In the genomic region with DNA sequence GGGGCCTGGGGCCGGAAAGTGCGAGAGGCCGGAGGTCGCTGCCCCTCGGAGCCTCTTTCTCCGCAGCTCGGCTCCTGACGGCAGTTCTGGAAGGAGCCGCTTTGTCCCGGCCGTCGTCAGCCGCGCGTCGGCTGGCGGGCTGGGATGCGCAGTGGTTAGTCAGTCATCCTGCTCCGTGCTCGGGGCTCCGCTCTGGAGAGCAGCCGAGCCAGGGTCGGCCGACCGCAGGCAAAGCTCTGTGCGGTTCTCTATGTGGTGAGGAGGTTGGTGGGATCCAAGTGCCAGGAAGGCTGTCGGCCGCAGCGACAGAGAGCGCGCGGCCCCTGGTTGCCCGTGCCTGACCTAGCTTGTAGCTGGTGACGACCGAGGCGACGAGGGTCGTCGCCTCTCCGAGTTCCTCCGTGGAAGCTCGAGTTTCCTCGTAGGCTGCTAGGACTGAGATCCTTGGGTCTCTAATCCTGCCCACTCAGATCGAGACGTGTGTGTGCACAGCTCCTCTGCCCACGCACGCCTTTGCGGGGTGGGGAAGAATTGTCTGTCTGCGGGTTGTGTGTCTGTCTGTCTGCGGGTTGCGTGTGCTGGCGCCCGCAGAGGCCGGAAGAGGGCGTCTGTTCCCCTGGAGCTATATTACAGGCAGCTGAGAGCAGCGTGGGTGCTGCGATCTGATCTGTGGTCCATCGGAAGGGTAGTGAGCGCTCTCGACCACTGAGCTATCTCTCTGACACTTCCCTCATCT, we compare ENCODE assay signal across 8 mouse cellular contexts. TPM values are rescaled to one million over a fixed set of nuclear protein-coding genes. Genes with fewer than 3 reads are reported as not detected.
DNase-seq lines count a peak whose midpoint lies in the region; ATAC-seq and TF ChIP-seq lines count a peak whose summit lies in the region.

No protein-coding gene starts in this region.

- peak overlapping the region; percentile 90 for H3K27ac ChIP-seq in left cerebral cortex, adult 2 months
- H3K27ac ChIP-seq in forebrain, embryonic 14.5 days (ENCODE audit: low read depth, low read length), result peak overlapping the region; percentile 80
- H3K27ac ChIP-seq in intestine, embryonic 16.5 days (ENCODE audit: low read length), result peak overlapping the region; percentile 86
- peak overlapping the region; percentile 92 for H3K27ac ChIP-seq in liver, postnatal 0 days (ENCODE audit: low read depth)
- H3K27ac ChIP-seq in thymus, adult 2 months (ENCODE audit: control insufficient read depth, insufficient read depth, low read length), result peak overlapping the region; percentile 15

- intact Hi-C loops in left cerebral cortex, adult 2 months (cut with DNase I), result loop anchor here (1.0 to 5.0 kb wide), 4 partner anchors 56 to 192 kb away; a partner anchor contains a TSS

- H3K9ac ChIP-seq in forebrain, embryonic 14.5 days (ENCODE audit: low read length), result peak overlapping the region; percentile 91
- peak overlapping the region; percentile 91 for H3K9ac ChIP-seq in intestine, embryonic 16.5 days (ENCODE audit: low read depth, low read length)
- H3K9ac ChIP-seq in liver, postnatal 0 days (replicated peaks), result peak overlapping the region; percentile 98

- WGBS in forebrain, embryonic 14.5 days, result 2% methylated on average over 58 of the region's 60 CpGs
- WGBS in intestine, embryonic 16.5 days, result 2% methylated on average over 60 of the region's 60 CpGs
- WGBS in liver, postnatal 0 days (ENCODE audit: insufficient replicate concordance), result 1% methylated on average over 60 of the region's 60 CpGs
- WGBS in thymus, adult 2 months, result 2% methylated on average over 60 of the region's 60 CpGs

- peak overlapping the region; percentile 70 for H3K4me2 ChIP-seq in forebrain, embryonic 14.5 days (ENCODE audit: low read length)
- H3K4me2 ChIP-seq in intestine, embryonic 16.5 days (ENCODE audit: low read depth, low read length), result peak overlapping the region; percentile 78
- peak overlapping the region; percentile 99 for H3K4me2 ChIP-seq in liver, postnatal 0 days (ENCODE audit: low read depth, low read length)

- H3K36me3 ChIP-seq in forebrain, embryonic 14.5 days (ENCODE audit: control insufficient read depth, insufficient read depth, low read length), result no peaks in the 10 kb centered on the region
- no peaks in the 10 kb centered on the region for H3K36me3 ChIP-seq in intestine, embryonic 16.5 days (ENCODE audit: control insufficient read depth, insufficient read depth, low read length)
- no peaks in the 10 kb centered on the region for H3K36me3 ChIP-seq in liver, postnatal 0 days (replicated peaks; ENCODE audit: insufficient read depth, low read length)
- no peaks in the 10 kb centered on the region for H3K36me3 ChIP-seq in thymus, adult 2 months (ENCODE audit: control insufficient read depth, insufficient read depth, low read length)

- no peak for TF ChIP-seq EP300 in liver, postnatal 0 days (IDR thresholded peaks at IDR 0.05; ENCODE audit: low read depth)

- ATAC-seq in forebrain, embryonic 14.5 days, result peak; percentile 74
- ATAC-seq in intestine, embryonic 16.5 days, result peak; percentile 80
- peak; percentile 80 for ATAC-seq in liver, postnatal 0 days

- no peak for TF ChIP-seq POLR2A in thymus, adult 2 months (IDR thresholded peaks at IDR 0.05; ENCODE audit: control insufficient read depth, extremely low read depth, insufficient read depth, low read length, poor library complexity)

- H3K9me3 ChIP-seq in forebrain, embryonic 14.5 days (replicated peaks; ENCODE audit: control insufficient read depth, low read length), result no peaks in the 10 kb centered on the region
- no peaks in the 10 kb centered on the region for H3K9me3 ChIP-seq in intestine, embryonic 16.5 days (ENCODE audit: control insufficient read depth, low read length)
- no peaks in the 10 kb centered on the region for H3K9me3 ChIP-seq in liver, postnatal 0 days (ENCODE audit: low read length)

- H3K27me3 ChIP-seq in forebrain, embryonic 14.5 days (replicated peaks; ENCODE audit: control insufficient read depth, insufficient read depth, low read length), result no peaks in the 10 kb centered on the region
- no peaks in the 10 kb centered on the region for H3K27me3 ChIP-seq in intestine, embryonic 16.5 days (replicated peaks; ENCODE audit: control insufficient read depth, insufficient read depth, low read length)
- no peaks in the 10 kb centered on the region for H3K27me3 ChIP-seq in liver, postnatal 0 days (ENCODE audit: insufficient read depth, low read length)
- no peaks in the 10 kb centered on the region for H3K27me3 ChIP-seq in thymus, adult 2 months (ENCODE audit: control insufficient read depth, insufficient read depth, low read length)

- DNase-seq in left cerebral cortex, adult 2 months (ENCODE audit: extremely low spot score in 1 of 2, low spot score in 2 of 2), result peak; percentile 33 to 35
- DNase-seq in left cerebral cortex, adult 11 months (ENCODE audit: low spot score), result no peak
- DNase-seq in c-Kit-positive CD71-negative TER-119-negative erythroid progenitor cells, embryonic 14.5 days (ENCODE audit: low read depth), result peak; percentile 28
- DNase-seq in forebrain, embryonic 14.5 days (ENCODE audit: low spot score), result peak; percentile 10
- DNase-seq in liver, postnatal 0 days, result peak; percentile 59
- peak; percentile 42 to 60 for DNase-seq in natural killer cell, adult 2 months (ENCODE audit: low spot score in 2 of 2)
- DNase-seq in thymus, adult 2 months, result peak; percentile 37

- TF ChIP-seq CTCF in left cerebral cortex, adult 2 months (IDR thresholded peaks at IDR 0.05), result peak; percentile 48
- peak; percentile 66 for TF ChIP-seq CTCF in liver, postnatal 0 days (IDR thresholded peaks at IDR 0.05; ENCODE audit: low read depth)
- TF ChIP-seq CTCF in thymus, adult 2 months (IDR thresholded peaks at IDR 0.05; ENCODE audit: borderline replicate concordance, control insufficient read depth, extremely low read depth, insufficient read depth, low read length, poor library complexity), result 0 out of 2 replicates have a peak, but pooled peaks have one; percentile 11

- H3K4me1 ChIP-seq in forebrain, embryonic 14.5 days (ENCODE audit: control insufficient read depth, insufficient read depth, low read length), result peaks cover 3% of the 10 kb centered on the region; the same call in 1 of the 2 replicates
- H3K4me1 ChIP-seq in intestine, embryonic 16.5 days (ENCODE audit: control insufficient read depth, insufficient read depth, low read length), result peaks cover 10% of the 10 kb centered on the region
- peaks cover 15% of the 10 kb centered on the region for H3K4me1 ChIP-seq in liver, postnatal 0 days (ENCODE audit: insufficient read depth)
- peaks cover 6% of the 10 kb centered on the region for H3K4me1 ChIP-seq in thymus, adult 2 months (replicated peaks; ENCODE audit: control insufficient read depth, insufficient read depth, low read length)

- peak overlapping the region; percentile 77 for H3K4me3 ChIP-seq in left cerebral cortex, adult 2 months
- H3K4me3 ChIP-seq in forebrain, embryonic 14.5 days (ENCODE audit: low read depth, low read length), result peak overlapping the region; percentile 95
- H3K4me3 ChIP-seq in intestine, embryonic 16.5 days (ENCODE audit: low read length), result peak overlapping the region; percentile 95
- H3K4me3 ChIP-seq in liver, postnatal 0 days (ENCODE audit: low read depth, low read length), result peak overlapping the region; percentile 95
- peak overlapping the region; percentile 83 for H3K4me3 ChIP-seq in thymus, adult 2 months (ENCODE audit: control insufficient read depth, insufficient read depth, low read length)

RNA-seq across cellular contexts. Expression of a gene that starts 0.6 kb away (rescaled TPM):
- total RNA-seq in left cerebral cortex, adult 2 months (2021), result 10 to 100 TPM; 80.9 to 88.7 TPM
- polyA plus RNA-seq in forebrain, embryonic 14.5 days (2014; fragmentation: Nextera tagmentation; extraction: Ambion mirVana), result 172 and 180 TPM in 2 replicates
- polyA plus RNA-seq in intestine, embryonic 16.5 days (2015; fragmentation: Nextera tagmentation; extraction: Ambion mirVana), result 125 and 135 TPM in 2 replicates
- polyA plus RNA-seq in liver, postnatal 0 days (2015; fragmentation: Nextera tagmentation; extraction: Ambion mirVana), result 72.1 and 78.7 TPM in 2 replicates
- polyA plus RNA-seq in thymus, adult 2 months (2012; rRNA removed), result 11.4 and 13.5 TPM in 2 replicates

RNA-seq across cellular contexts. Expression of a gene that starts 26.0 kb away (rescaled TPM):
- total RNA-seq in left cerebral cortex, adult 2 months (2021), result 10 to 100 TPM; 25.1 to 25.9 TPM
- 48.5 and 54.4 TPM in 2 replicates for polyA plus RNA-seq in forebrain, embryonic 14.5 days (2014; fragmentation: Nextera tagmentation; extraction: Ambion mirVana)
- polyA plus RNA-seq in intestine, embryonic 16.5 days (2015; fragmentation: Nextera tagmentation; extraction: Ambion mirVana), result 56.3 and 59.6 TPM in 2 replicates
- polyA plus RNA-seq in liver, postnatal 0 days (2015; fragmentation: Nextera tagmentation; extraction: Ambion mirVana), result 21.8 and 24.3 TPM in 2 replicates
- 32.7 and 39.6 TPM in 2 replicates for polyA plus RNA-seq in thymus, adult 2 months (2012; rRNA removed)

RNA-seq across cellular contexts. Expression of a gene that starts 56.0 kb away (rescaled TPM):
- total RNA-seq in left cerebral cortex, adult 2 months (2021), result 10 to 100 TPM; 68.1 to 77.5 TPM
- 15.9 and 16.6 TPM in 2 replicates for polyA plus RNA-seq in forebrain, embryonic 14.5 days (2014; fragmentation: Nextera tagmentation; extraction: Ambion mirVana)
- polyA plus RNA-seq in intestine, embryonic 16.5 days (2015; fragmentation: Nextera tagmentation; extraction: Ambion mirVana), result 43.6 TPM in 2 replicates
- 8.6 and 9.1 TPM in 2 replicates for polyA plus RNA-seq in liver, postnatal 0 days (2015; fragmentation: Nextera tagmentation; extraction: Ambion mirVana)
- 1.2 and 2.4 TPM in 2 replicates for polyA plus RNA-seq in thymus, adult 2 months (2012; rRNA removed)

Comparison
In these comparisons a context has a peak if more than half of its experiments do, and no peak if none do; other contexts are left out.
1. H3K27ac ChIP-seq: peak in every context shown above with its lines; median percentile 92 in liver, postnatal 0 days; 90 in left cerebral cortex, adult 2 months; 86 in intestine, embryonic 16.5 days; 80 in forebrain, embryonic 14.5 days; 15 in thymus, adult 2 months.
2. CTCF ChIP-seq: peak in every context shown above with its lines; median percentile 66 in liver, postnatal 0 days; 48 in left cerebral cortex, adult 2 months; 11 in thymus, adult 2 months.